Mouse (Mus musculus) urinary bladder, adult 18-20 months (tissue): Measurements from ENCODE around the gene Btaf1.

ENCODE experiments used
- DNase-seq, 2 experiments: peaks; one replicate each; pipeline ENCODE4 v3.0.0; 2022; ENCODE audit warnings: low spot score in 2 of 2, mixed read lengths in 2 of 2

Btaf1 gene

GRCm38 (mm10) chr19:37020951-37021350, 95.1 kb downstream of the Btaf1 start:
- DNase-seq = no peak

- no peak for DNase-seq
These were observed 96.3 kb downstream of the Btaf1 start for GRCm38 (mm10) chr19:37022146-37022545.

GRCm38 (mm10) chr19:37025839-37026319, 100.0 kb downstream of the Btaf1 start:
- no peak for DNase-seq

GRCm38 (mm10) chr19:37026408-37026807, 100.5 kb downstream of the Btaf1 start:
- no peak for DNase-seq

GRCm38 (mm10) chr19:37029771-37030170, 103.9 kb downstream of the Btaf1 start:
- no peak for DNase-seq

GRCm38 (mm10) chr19:37031446-37031845, 105.6 kb downstream of the Btaf1 start:
- DNase-seq = no peak

GRCm38 (mm10) chr19:37032364-37032763, 106.5 kb downstream of the Btaf1 start:
- DNase-seq = no peak

GRCm38 (mm10) chr19:37040906-37041305, 115.0 kb downstream of the Btaf1 start:
- DNase-seq = no peak

GRCm38 (mm10) chr19:37044431-37044830, 118.6 kb downstream of the Btaf1 start:
- no peak for DNase-seq

- no peak for DNase-seq
These were observed 122.6 kb downstream of the Btaf1 start for GRCm38 (mm10) chr19:37048507-37048906.

- DNase-seq = peak; percentile 10 to 23
These were observed 124.9 kb downstream of the Btaf1 start for GRCm38 (mm10) chr19:37050643-37051345.

- no peak for DNase-seq
These were observed 130.2 kb downstream of the Btaf1 start for GRCm38 (mm10) chr19:37055976-37056556.

- DNase-seq = no peak
These were observed 131.5 kb downstream of the Btaf1 start for GRCm38 (mm10) chr19:37057161-37057905.

- no peak for DNase-seq
These were observed 133.7 kb downstream of the Btaf1 start for GRCm38 (mm10) chr19:37059623-37060022.

- DNase-seq = no peak
These were observed 134.2 kb downstream of the Btaf1 start for GRCm38 (mm10) chr19:37060078-37060477.
